Mouse (Mus musculus): ENCODE data around the gene Iqgap3. TPM values are rescaled to one million over a fixed set of nuclear protein-coding genes. Genes with fewer than 3 reads are reported as not detected.

Gene Iqgap3
- 0.12 TPM in 1 of 2 replicates, not detected in the other for total RNA-seq (2017)

DNA sequence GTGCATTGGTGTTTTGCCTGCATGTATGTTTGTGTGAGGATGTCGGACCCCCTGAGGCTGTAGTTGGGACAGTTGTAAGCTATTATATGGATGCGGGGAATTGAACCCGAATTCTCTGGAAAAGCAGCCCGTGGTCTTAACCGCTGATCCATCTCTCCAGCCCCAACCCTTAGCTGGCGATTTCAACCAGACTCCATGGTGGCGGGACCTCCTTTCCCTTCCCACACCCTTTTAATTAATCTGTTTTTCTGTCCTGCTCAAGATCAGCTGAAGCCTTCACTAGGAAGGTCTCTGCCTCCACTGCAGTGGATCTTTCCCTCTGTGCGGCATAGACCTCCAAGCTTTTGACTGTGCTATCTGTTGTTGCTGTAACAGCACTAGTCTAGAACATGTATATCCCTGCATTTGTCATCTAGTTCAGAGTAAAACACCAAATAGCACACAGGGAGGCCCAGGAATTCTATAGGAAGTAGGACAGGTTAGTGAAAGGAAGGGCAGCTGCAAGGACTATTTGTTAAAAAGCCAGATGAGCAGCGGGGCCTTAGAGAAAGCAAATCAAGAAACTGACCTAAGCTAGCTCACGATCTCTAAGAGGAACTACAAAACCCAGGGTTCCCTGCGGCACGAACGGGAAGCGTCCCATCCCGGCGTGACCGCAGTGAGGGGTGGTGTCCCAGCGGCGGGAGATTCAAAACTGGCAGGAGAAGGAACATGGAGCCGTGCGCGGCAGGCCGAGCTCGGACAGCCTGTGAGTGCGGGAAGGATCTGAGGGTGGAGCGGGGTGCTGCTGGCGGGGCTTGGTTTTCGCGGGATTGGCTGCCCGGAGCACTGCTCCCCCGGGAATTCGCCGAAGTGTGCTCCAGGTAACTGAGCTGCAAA lies at the start of gene Iqgap3:
TSS of gene Iqgap3 (plus strand) at position 627 of the 879 bp plus-strand sequence.
- ATAC-seq (ENCODE audit: extremely low read depth, insufficient number of reproducible peaks, low FRiP score, poor library complexity, severe bottlenecking) = peak; percentile 94

DNA sequence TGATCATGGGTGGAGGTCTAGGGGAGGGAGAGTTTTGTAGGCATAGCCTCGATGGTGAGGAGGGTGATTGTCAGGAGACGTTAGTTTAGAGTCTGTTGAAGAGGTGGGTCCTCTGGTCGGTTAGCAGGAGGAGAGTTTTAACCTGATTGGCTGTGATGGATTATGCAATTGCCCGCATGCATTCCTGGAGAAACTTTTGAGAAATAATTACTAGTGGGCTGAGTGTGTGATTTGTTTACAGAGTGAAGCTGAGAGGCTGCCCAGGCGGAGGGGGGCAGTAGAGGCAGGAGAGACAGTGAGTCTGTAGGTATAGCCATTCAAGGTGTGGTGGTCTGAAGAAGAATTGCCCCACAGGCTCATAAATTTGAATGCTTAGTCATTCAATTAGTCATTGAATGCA lies 48.3 kb upstream of the Iqgap3 start:
- ATAC-seq (ENCODE audit: extremely low read depth, insufficient number of reproducible peaks, low FRiP score, poor library complexity, severe bottlenecking) = no peak

GRCm38 (mm10) chr3:88035561-88036293 lies 46.0 kb upstream of the Iqgap3 start:
- ATAC-seq (ENCODE audit: extremely low read depth, insufficient number of reproducible peaks, low FRiP score, poor library complexity, severe bottlenecking) = no peak

- ATAC-seq (ENCODE audit: extremely low read depth, insufficient number of reproducible peaks, low FRiP score, poor library complexity, severe bottlenecking) = peak; percentile 98
Measured at GRCm38 (mm10) chr3:88042661-88043421, 38.9 kb upstream of the Iqgap3 start, which contains the start of gene Gpatch4. Gene Gpatch4, plus strand, starts transcription at chr3:88043108.

DNA sequence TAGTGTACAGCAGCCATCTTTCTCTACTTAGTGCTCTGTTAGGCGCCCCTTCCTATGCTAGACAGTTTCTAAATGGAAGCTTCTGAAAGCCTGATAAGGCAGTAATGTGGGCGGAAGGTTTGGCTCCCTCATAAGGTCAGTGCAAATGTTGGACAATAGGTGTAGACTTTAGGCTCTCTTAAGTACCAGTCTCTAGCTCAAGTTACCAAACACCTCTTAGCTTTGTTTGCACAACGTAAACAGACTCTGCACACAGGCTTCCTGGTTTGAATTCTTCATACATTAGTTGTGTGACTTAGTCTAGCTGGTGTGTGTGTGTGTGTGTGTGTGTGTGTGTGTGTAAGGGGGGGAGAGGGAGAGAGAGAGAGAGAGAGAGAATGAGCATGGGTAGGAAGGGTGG lies 32.2 kb upstream of the Iqgap3 start:
- ATAC-seq (ENCODE audit: extremely low read depth, insufficient number of reproducible peaks, low FRiP score, poor library complexity, severe bottlenecking) = no peak

DNA sequence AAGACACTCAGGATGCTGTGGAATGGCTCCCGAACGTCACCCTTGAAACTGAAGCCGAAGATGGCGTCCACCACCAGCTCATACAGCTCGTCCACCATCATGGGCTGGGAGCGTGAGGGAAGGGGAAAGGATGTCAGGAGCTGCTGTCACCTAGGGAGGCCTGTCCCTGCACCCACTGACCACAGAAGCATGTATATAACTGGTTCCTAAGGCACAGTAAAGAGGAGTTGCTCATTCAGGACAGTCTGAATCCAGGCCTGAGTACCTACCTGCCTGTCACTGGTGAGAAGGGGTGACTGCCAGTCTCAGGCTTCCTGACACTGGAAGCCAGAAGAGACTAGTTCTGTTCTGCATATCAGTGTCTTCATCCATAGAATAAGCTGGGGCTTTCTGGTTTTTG lies 24.7 kb upstream of the Iqgap3 start:
- no peak for ATAC-seq (ENCODE audit: extremely low read depth, insufficient number of reproducible peaks, low FRiP score, poor library complexity, severe bottlenecking)

GRCm38 (mm10) chr3:88057902-88058696 lies 23.7 kb upstream of the Iqgap3 start, which contains the start of gene Naxe:
Gene Naxe, minus strand, starts transcription at chr3:88058495.
- ATAC-seq (ENCODE audit: extremely low read depth, insufficient number of reproducible peaks, low FRiP score, poor library complexity, severe bottlenecking) = peak; percentile 73

DNA sequence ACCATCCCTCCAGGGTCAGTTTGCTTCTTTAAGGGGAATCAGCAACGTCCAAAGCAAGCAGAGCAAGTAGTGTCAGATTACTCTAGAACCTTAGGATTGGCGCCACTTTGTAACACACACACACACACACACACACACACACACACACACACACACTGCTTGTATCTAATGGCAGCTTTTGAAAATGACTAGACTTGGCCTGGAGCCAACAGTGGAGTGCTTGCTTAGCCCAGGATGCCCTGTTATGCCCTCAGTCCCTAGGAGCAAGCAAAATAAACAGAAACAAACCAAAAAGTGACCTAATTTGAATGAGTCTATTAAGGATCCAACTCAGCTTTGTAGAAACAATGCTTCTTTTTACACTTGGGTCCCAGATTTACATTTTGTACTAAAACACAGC lies 13.4 kb upstream of the Iqgap3 start:
- no peak for ATAC-seq (ENCODE audit: extremely low read depth, insufficient number of reproducible peaks, low FRiP score, poor library complexity, severe bottlenecking)

DNA sequence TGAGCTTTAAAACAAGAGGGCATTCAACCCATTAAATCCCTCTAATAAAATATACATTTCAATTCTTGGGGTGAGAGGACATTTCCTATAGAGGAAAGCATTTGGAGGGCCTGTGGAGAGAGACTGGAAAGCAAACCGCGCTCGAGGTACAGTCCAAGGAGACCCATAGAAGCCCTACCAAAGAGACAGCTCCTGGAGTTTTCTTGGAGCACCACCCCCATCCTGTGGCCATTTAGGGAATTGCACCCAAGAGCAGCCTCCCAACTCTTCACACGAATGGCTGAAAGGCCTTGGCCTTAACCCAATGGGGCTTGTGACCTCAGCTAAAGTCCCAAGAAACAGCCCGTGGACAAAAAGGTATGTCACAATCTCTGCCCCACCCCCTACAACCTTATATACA lies 10.0 kb upstream of the Iqgap3 start:
- ATAC-seq (ENCODE audit: extremely low read depth, insufficient number of reproducible peaks, low FRiP score, poor library complexity, severe bottlenecking) = peak; percentile 77

GRCm38 (mm10) chr3:88073631-88074030 lies 8.1 kb upstream of the Iqgap3 start:
- ATAC-seq (ENCODE audit: extremely low read depth, insufficient number of reproducible peaks, low FRiP score, poor library complexity, severe bottlenecking) = no peak

- ATAC-seq (ENCODE audit: extremely low read depth, insufficient number of reproducible peaks, low FRiP score, poor library complexity, severe bottlenecking) = no peak
Measured at GRCm38 (mm10) chr3:88074351-88074750, 7.4 kb upstream of the Iqgap3 start.

GRCm38 (mm10) chr3:88074766-88075165 lies 7.0 kb upstream of the Iqgap3 start:
- ATAC-seq (ENCODE audit: extremely low read depth, insufficient number of reproducible peaks, low FRiP score, poor library complexity, severe bottlenecking) = no peak

DNA sequence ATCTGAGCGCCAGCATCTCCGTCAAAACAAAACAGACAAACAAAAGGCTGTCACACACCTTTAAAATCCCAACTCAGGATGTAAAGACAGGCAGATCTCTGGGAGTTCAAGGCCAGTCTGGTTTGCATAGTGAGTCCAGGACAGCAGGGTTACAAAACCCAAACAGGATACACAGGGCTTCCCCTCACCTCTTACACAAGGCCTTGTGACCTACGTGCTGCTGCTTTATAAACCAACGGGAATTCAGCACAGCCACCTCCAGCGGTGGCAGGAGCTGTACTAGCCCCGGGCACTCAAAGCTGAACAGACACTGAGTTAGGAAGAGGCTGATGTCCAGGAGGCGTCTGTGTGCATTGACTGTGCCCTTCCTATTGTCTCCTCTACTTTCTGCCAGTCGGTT lies 4.3 kb upstream of the Iqgap3 start:
- ATAC-seq (ENCODE audit: extremely low read depth, insufficient number of reproducible peaks, low FRiP score, poor library complexity, severe bottlenecking) = no peak

- ATAC-seq (ENCODE audit: extremely low read depth, insufficient number of reproducible peaks, low FRiP score, poor library complexity, severe bottlenecking) = no peak
Measured at GRCm38 (mm10) chr3:88078204-88078603, 3.6 kb upstream of the Iqgap3 start, which contains the start of gene Ttc24. Gene Ttc24, minus strand, starts transcription at chr3:88078304.

DNA sequence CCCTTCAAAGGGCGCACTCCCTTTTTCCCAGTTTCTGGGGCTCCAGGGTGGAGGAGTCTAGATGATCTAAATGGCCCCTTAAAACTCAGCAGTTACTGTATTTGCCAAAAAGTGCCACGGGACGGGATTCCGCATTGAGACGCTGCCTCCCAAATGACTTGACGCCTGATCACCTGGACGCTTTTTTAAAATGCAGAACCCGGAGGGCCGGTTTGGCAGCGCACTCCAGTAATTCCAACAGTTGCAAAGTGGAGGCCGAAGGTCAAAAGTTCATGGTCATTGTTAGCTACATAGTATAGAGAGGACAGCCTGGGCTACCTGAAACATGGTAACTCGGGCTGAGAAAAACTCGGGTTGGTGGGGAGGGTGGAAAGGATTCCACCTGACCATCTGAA lies 450 bp downstream of the Iqgap3 start:
- ATAC-seq (ENCODE audit: extremely low read depth, insufficient number of reproducible peaks, low FRiP score, poor library complexity, severe bottlenecking) = no peak

DNA sequence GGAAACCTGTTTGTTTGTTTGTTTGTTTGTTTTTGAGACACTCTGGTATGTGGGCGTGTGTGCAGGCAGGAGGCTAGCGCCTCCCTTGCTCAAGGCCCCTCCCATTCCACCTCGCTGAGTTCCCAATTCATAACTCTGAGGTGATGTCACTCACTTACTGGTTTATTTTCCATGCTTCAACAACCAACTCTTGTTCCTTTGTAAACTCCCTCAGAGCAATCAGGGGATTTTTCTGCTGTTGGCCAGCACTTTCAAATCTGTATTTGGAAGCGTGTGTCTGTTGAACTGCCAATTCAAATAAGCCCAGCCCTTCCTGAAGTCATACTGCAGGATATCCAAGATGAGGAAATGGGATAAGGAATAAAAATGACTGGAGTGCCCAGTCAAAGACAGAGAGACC lies 892 bp downstream of the Iqgap3 start:
- no peak for ATAC-seq (ENCODE audit: extremely low read depth, insufficient number of reproducible peaks, low FRiP score, poor library complexity, severe bottlenecking)

GRCm38 (mm10) chr3:88084001-88084400 lies 2.2 kb downstream of the Iqgap3 start:
- no peak for ATAC-seq (ENCODE audit: extremely low read depth, insufficient number of reproducible peaks, low FRiP score, poor library complexity, severe bottlenecking)

DNA sequence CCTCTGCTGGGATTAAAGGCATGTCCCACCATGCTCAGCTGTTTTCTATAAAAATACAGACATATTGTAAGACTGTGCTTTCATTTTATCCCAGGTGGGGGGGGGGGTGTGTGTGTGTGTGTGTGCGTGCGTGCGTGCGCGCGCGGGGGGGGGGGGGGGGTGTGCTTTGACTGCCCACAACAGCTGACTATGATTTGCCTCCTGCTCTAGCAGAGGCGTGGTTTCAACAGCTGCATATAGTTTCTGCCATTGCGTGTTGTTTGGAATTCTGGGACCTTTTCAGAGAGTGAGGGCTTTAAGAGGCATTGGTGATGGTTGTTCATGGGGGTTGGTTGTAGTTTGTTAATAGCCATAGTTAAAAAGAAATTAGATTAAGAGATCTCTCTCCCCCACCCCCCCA lies 3.7 kb downstream of the Iqgap3 start:
- ATAC-seq (ENCODE audit: extremely low read depth, insufficient number of reproducible peaks, low FRiP score, poor library complexity, severe bottlenecking) = no peak

DNA sequence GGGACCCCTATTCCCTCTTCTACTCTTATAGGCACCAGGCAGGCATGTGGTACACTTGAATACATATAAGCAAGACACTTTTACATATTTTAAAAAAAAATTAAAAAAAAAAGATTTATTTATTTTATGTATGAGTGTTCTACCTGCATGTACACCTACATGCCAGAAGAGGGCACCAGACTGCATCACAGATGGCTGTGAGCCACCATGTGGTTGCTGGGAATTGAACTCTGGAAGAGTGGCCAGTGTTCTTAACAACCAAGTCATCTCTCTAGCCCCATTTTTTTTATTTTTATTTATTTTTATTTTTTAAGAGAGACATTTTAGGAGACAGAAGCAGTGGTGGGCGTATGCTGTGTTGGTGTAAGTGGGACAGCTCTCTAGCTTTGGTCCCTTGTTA lies 5.9 kb downstream of the Iqgap3 start:
- ATAC-seq (ENCODE audit: extremely low read depth, insufficient number of reproducible peaks, low FRiP score, poor library complexity, severe bottlenecking) = no peak
